Mouse (Mus musculus): ENCODE measurements around the gene Cdipt. TPM values are rescaled to one million over a fixed set of nuclear protein-coding genes. Genes with fewer than 3 reads are reported as not detected.

Cdipt gene
- polyA plus RNA-seq, 1 experiment from 2014 or later, result 94.6 TPM

DNA sequence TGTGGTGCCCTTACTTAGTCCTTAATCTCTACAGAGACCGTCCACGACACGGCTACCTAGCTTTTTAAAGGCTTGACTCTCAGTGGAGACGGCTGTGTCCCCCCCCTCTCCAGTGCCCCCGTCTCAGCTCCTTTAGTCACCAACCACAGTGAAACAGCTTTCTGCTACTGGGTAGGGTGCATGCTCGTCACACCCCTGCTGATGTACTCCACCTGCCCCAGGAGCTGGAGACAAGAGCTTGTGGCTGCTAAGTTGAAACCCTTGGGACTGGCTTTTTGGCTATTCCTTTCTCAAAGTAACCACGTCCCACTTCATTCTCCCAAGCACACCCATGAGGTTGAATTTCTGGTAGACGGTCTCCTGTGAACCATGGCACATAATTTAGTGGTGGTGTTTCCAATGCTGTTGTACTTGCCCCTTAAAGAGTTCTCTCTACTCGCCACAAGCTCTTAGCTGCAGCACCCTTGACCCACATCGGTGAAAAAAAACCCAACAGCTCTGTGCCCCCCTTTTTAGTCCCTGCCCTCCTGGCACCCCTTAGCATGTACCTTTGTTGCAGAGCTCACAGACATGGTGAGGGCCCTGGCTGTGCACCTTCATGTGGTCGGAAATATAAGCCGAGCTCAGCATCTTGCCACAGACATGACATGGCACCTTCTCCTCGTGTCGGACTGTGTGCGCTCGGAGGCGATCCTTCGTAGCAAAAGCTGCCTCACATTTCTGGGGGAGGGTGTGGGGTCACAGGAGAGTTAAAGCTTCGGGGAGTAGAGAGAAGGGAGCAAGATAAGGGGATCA lies 48.4 kb downstream of the Cdipt start:
- peak; percentile 81 for DNase-seq (ENCODE audit: low spot score)

DNA sequence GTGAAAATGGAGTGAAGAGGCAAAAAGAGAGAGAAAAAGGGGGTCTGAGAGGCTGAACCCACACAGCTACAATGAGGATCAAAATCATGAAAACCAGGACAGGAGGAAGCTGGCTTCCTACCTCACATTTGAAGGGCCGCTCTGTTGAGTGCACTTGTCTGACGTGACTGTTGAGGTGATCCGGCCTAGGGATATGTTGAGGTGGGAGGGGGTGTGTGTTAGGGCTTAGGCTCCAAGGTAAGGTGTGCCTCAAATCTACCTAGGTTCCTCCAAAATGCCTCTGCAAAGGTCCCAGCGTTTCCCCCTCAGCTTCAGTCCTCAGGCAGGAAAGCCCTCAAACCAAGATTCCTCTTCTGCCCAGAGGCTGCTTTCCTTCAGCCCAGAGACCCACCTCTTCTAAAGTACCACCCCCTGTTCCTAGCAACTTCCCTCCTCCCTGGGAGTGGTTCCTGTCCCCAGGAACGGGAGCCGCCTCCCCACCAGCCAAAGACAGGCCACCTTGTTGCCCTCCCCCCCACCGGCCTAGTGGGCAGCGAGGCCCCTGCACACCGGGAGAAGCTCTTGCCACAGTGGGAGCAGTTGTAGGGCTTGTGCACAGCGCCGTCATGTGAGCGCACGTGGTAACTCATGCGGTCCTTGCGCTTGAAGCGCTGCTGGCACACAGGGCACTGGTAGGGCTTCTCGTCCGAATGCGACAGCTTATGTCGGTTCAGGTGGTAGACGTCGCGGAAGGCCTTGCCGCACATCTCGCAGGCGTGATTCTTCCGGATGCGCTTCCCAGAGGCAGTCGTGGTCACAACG lies 49.2 kb downstream of the Cdipt start:
- DNase-seq (ENCODE audit: low spot score), result peak; percentile 89

DNA sequence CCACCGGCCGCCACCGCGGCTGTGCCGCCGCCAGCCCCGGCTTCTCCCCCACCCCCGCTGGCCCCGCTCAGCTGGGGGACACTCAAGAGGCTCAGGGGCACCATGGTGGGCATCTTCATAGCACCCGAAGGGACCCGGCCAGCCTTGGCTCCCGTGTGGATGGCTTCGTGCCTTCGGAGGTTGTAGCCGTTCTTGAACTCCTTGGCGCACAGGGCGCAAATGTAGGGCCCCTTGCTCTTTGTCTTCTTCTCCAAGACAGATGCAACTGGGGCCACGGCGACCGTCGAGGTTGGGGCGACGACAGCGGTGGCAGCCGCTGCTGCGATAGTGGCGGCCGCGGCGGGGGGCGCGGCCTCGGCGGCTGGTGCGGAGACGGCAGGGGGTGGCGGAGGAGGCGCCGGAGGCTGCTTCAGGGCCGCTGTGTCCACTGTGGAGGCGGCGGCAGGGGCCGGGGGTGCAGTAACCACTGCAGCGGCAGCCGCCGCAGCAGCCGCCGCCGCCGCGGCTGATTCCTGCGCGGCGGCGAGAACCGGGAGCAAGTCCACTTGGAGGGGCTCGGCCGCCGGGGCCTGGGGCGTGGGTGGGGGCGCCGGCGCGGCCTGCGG lies 49.9 kb downstream of the Cdipt start:
- DNase-seq (ENCODE audit: low spot score), result peak; percentile 54

DNA sequence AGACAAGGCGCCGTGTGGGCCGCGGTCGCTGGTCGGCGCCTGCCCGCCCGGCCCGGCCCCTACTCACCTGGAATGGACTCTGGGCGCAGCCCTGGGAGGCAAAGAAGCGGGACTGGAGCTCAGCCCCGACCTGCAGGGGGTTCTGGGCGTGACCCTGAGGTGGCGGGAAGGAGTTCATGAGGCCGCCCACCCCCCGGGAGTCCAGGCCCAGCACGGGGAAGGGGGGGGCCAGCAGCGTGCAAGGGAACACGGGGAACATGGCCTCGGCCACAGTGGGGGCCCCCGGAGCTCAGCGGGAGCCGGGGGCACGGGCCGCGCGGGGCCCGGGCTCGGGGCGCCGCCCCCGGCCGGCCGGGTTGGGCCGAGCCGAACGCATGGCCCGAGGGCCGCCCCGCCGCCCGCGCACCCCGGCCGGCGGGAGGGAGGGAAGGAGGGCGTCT lies 50.5 kb downstream of the Cdipt start:
- DNase-seq (ENCODE audit: low spot score), result peak; percentile 73

DNA sequence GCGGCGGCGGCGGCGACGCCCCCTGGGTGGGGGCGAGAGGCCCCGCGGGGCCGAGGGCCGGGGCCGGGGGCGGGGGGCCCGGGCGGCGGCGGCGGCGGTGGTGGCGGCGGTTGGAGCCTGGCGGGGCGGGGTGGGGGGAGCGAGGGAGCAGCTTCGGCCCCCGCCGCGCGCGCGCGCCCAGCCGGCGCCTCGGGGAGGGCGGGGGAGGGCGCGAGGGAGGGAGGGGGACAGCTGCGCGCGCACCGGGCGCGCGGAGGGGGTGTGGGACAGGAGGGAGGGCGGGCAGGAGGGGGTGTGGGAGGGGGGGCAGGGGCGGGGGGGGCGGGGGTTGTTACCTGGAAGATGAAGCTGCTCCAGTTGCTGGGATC lies 50.9 kb downstream of the Cdipt start:
- peak; percentile 91 for DNase-seq (ENCODE audit: low spot score)

DNA sequence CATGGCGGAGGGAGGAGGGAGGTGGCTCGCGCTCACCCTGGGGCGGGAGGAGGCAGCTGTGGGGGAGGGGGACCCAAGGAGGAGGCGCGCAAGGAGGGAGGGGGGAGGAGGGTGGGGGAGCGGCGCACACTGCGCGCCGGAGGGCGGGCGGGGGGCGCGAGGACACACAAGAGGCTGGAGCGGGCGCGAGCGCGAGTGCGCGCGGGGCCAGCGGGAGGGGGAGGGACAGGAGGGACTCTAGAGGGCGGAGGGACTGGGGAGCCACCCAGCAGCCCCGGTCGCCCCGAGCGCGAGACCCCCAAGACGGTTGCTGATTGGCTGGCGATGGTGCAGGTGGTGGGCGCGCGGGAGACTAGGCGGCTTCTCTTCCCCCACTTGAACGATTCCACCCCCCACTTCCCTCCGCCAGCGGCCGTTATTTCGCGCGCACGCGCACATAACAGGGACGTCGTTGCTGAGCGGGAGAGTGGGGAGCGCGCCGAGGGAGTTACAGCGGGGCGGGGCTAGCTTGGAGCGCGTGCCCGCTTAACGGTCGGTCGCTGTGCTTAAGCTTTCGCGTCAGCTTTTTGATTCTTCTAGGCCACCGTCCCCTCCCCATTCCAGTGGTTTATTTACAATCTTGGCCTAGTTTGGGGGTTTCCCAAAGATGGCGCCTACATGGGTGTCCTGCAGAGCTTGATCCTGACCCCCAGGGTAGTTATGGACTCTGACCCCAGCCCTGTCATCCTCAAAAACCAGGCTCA lies 51.4 kb downstream of the Cdipt start, which contains the start of gene Maz:
Gene Maz, minus strand, starts transcription at position 54 of the 743 bp plus-strand sequence.
- peak; percentile 100 for DNase-seq (ENCODE audit: low spot score)

DNA sequence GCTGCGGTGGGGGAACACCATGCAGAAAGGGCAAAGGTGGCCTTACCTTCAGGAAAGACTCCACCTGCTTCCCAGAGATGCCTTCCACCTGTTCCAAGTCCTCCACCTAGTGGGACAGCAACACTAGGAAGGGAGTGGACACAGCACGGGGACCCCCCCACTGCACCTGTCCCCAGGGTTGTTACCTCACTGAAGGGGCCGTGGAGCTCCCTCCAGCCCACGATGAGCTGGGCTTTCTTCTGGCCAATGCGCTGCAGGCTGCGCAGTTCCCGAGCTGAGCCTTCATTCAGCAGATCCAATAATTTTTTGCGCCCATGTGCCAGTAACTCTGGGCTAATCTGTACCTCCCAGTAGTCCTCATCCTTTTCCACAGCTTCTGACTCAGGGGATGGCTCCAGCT lies 52.2 kb downstream of the Cdipt start:
- DNase-seq (ENCODE audit: low spot score), result no peak

Other genes with a start within 250 kb of the Cdipt start
- 35.6 and 37.4 TPM in 2 replicates for gene Mapk3, start 216.3 kb upstream of the Cdipt start, polyA plus RNA-seq (2015; fragmentation: Nextera tagmentation; extraction: Ambion mirVana)
- 1.6 TPM in 2 replicates for gene Gdpd3, start 209.6 kb upstream of the Cdipt start, polyA plus RNA-seq (2015; fragmentation: Nextera tagmentation; extraction: Ambion mirVana)
- gene Ypel3, start 199.0 kb upstream of the Cdipt start, polyA plus RNA-seq (2015; fragmentation: Nextera tagmentation; extraction: Ambion mirVana), result 153 and 180 TPM in 2 replicates
- gene Tbx6, start 194.4 kb upstream of the Cdipt start, polyA plus RNA-seq (2015; fragmentation: Nextera tagmentation; extraction: Ambion mirVana), result 0.28 and 0.48 TPM in 2 replicates
- gene Ppp4c, start 183.4 kb upstream of the Cdipt start, polyA plus RNA-seq (2015; fragmentation: Nextera tagmentation; extraction: Ambion mirVana), result 306 TPM in 2 replicates
- 0.19 and 0.20 TPM in 2 replicates for gene Fam57b, start 178.2 kb upstream of the Cdipt start, polyA plus RNA-seq (2015; fragmentation: Nextera tagmentation; extraction: Ambion mirVana)
- gene 4930451I11Rik, start 144.3 kb upstream of the Cdipt start, polyA plus RNA-seq (2015; fragmentation: Nextera tagmentation; extraction: Ambion mirVana), result not detected in 2 replicates
- gene Doc2a, start 128.5 kb upstream of the Cdipt start, polyA plus RNA-seq (2015; fragmentation: Nextera tagmentation; extraction: Ambion mirVana), result 0.21 and 0.33 TPM in 2 replicates
- gene Hirip3, start 113.9 kb upstream of the Cdipt start, polyA plus RNA-seq (2015; fragmentation: Nextera tagmentation; extraction: Ambion mirVana), result 16.9 and 22.6 TPM in 2 replicates
- gene Ino80e, start 113.5 kb upstream of the Cdipt start, polyA plus RNA-seq (2015; fragmentation: Nextera tagmentation; extraction: Ambion mirVana), result 82.9 and 98.9 TPM in 2 replicates
- gene Taok2, start 91.2 kb upstream of the Cdipt start, polyA plus RNA-seq (2015; fragmentation: Nextera tagmentation; extraction: Ambion mirVana), result 21.2 and 26.6 TPM in 2 replicates
- 37.4 and 38.9 TPM in 2 replicates for gene Tmem219, start 53.0 kb upstream of the Cdipt start, polyA plus RNA-seq (2015; fragmentation: Nextera tagmentation; extraction: Ambion mirVana)
- 15.8 and 18.0 TPM in 2 replicates for gene Kctd13, start 47.0 kb upstream of the Cdipt start, polyA plus RNA-seq (2015; fragmentation: Nextera tagmentation; extraction: Ambion mirVana)
- not detected in 2 replicates for gene Asphd1, start 26.3 kb upstream of the Cdipt start, polyA plus RNA-seq (2015; fragmentation: Nextera tagmentation; extraction: Ambion mirVana)
- gene Sez6l2, start 25.4 kb upstream of the Cdipt start, polyA plus RNA-seq (2015; fragmentation: Nextera tagmentation; extraction: Ambion mirVana), result 0.50 and 0.78 TPM in 2 replicates
- gene Cdiptos, start 184 bp downstream of the Cdipt start, polyA plus RNA-seq (2015; fragmentation: Nextera tagmentation; extraction: Ambion mirVana), result 1.6 and 1.7 TPM in 2 replicates
- gene Mvp, start 38.7 kb downstream of the Cdipt start, polyA plus RNA-seq (2015; fragmentation: Nextera tagmentation; extraction: Ambion mirVana), result 29.8 and 32.5 TPM in 2 replicates
- gene Pagr1b, start 40.6 kb downstream of the Cdipt start, polyA plus RNA-seq (2015; fragmentation: Nextera tagmentation; extraction: Ambion mirVana), result 0.60 and 1.2 TPM in 2 replicates
- gene Pagr1a, start 41.4 kb downstream of the Cdipt start, polyA plus RNA-seq (2015; fragmentation: Nextera tagmentation; extraction: Ambion mirVana), result 51.8 and 100 TPM in 2 replicates
- 57.8 and 80.0 TPM in 2 replicates for gene Gm42742, start 45.2 kb downstream of the Cdipt start, polyA plus RNA-seq (2015; fragmentation: Nextera tagmentation; extraction: Ambion mirVana)
- 0.57 and 0.69 TPM in 2 replicates for gene Prrt2, start 45.3 kb downstream of the Cdipt start, polyA plus RNA-seq (2015; fragmentation: Nextera tagmentation; extraction: Ambion mirVana)
- gene Maz, start 51.1 kb downstream of the Cdipt start, polyA plus RNA-seq (2015; fragmentation: Nextera tagmentation; extraction: Ambion mirVana), result 111 and 132 TPM in 2 replicates
- 117 and 133 TPM in 2 replicates for gene Kif22, start 66.6 kb downstream of the Cdipt start, polyA plus RNA-seq (2015; fragmentation: Nextera tagmentation; extraction: Ambion mirVana)
- 2.4 and 2.7 TPM in 2 replicates for gene Zg16, start 111.4 kb downstream of the Cdipt start, polyA plus RNA-seq (2015; fragmentation: Nextera tagmentation; extraction: Ambion mirVana)
- 154 and 165 TPM in 2 replicates for gene AI467606, start 115.4 kb downstream of the Cdipt start, polyA plus RNA-seq (2015; fragmentation: Nextera tagmentation; extraction: Ambion mirVana)
- gene Qprt, start 146.3 kb downstream of the Cdipt start, polyA plus RNA-seq (2015; fragmentation: Nextera tagmentation; extraction: Ambion mirVana), result 0.99 and 1.4 TPM in 2 replicates
- gene Spn, start 161.9 kb downstream of the Cdipt start, polyA plus RNA-seq (2015; fragmentation: Nextera tagmentation; extraction: Ambion mirVana), result 26.6 and 26.7 TPM in 2 replicates
- gene Cd2bp2, start 220.1 kb downstream of the Cdipt start, polyA plus RNA-seq (2015; fragmentation: Nextera tagmentation; extraction: Ambion mirVana), result 59.5 and 62.0 TPM in 2 replicates
- gene Tbc1d10b, start 232.6 kb downstream of the Cdipt start, polyA plus RNA-seq (2015; fragmentation: Nextera tagmentation; extraction: Ambion mirVana), result 20.5 and 27.4 TPM in 2 replicates
- gene Mylpf, start 233.0 kb downstream of the Cdipt start, polyA plus RNA-seq (2015; fragmentation: Nextera tagmentation; extraction: Ambion mirVana), result 67.7 and 68.9 TPM in 2 replicates